ENCODE assay signal across 8 mouse cellular contexts in genomic region chr7:19094471-19094825, GRCm38 (mm10). TPM values are rescaled to one million over a fixed set of nuclear protein-coding genes. Genes with fewer than 3 reads are reported as not detected.
DNase-seq lines count a peak whose midpoint lies in the region; ATAC-seq lines count a peak whose summit lies in the region.

Six5 (plus strand) TSS chr7:19094594.

- H3K36me3 ChIP-seq in liver, embryonic 12.5 days, result no peaks in the 10 kb centered on the region
- 0 out of 2 replicates have a peak, but pooled peaks cover 3% of the 10 kb centered on the region for H3K36me3 ChIP-seq in neural tube, embryonic 11.5 days (ENCODE audit: control insufficient read depth, insufficient read depth, low read length)

- 2% methylated on average over 30 of the region's 36 CpGs for WGBS in liver, embryonic 12.5 days (ENCODE audit: insufficient replicate concordance)
- 0% methylated on average over 17 of the region's 36 CpGs for whole genome bisulfite sequencing in neural tube, embryonic 11.5 days

- H3K4me2 ChIP-seq in liver, embryonic 12.5 days, result peak within 1 kb of the TSS; percentile 98
- H3K4me2 ChIP-seq in neural tube, embryonic 11.5 days (ENCODE audit: low read depth), result peak within 1 kb of the TSS; percentile 96

- DNase-seq in cerebellum, adult 9-11 months, result peak; percentile 24
- DNase-seq in cerebellum, adult 11 months, result no peak
- DNase-seq in urinary bladder, adult 2 months (ENCODE audit: low spot score), result no peak
- DNase-seq in urinary bladder, postnatal 10 days (ENCODE audit: low spot score), result no peak
- no peak for DNase-seq in heart, postnatal 4 days
- DNase-seq in neural tube, embryonic 11.5 days (ENCODE audit: low spot score), result no peak

- H3K27ac ChIP-seq in liver, embryonic 12.5 days, result peak within 1 kb of the TSS; percentile 80
- H3K27ac ChIP-seq in neural tube, embryonic 11.5 days (ENCODE audit: low read depth, low read length), result peak within 1 kb of the TSS; percentile 91

- no peaks in the 10 kb centered on the region for H3K9me3 ChIP-seq in liver, embryonic 12.5 days (replicated peaks)
- H3K9me3 ChIP-seq in neural tube, embryonic 11.5 days (ENCODE audit: control insufficient read depth, low read length), result no peaks in the 10 kb centered on the region

- peak within 1 kb of the TSS; percentile 66 for H3K4me3 ChIP-seq in liver, embryonic 12.5 days
- peak within 1 kb of the TSS; percentile 75 for H3K4me3 ChIP-seq in neural tube, embryonic 11.5 days (ENCODE audit: low read depth, low read length)

- peaks cover 98% of the 10 kb centered on the region for H3K27me3 ChIP-seq in liver, embryonic 12.5 days (replicated peaks)
- H3K27me3 ChIP-seq in neural tube, embryonic 11.5 days (ENCODE audit: control insufficient read depth, insufficient read depth, low read length), result peaks cover 9% of the 10 kb centered on the region

- H3K4me1 ChIP-seq in liver, embryonic 12.5 days, result peaks cover 60% of the 10 kb centered on the region
- peaks cover 28% of the 10 kb centered on the region for H3K4me1 ChIP-seq in neural tube, embryonic 11.5 days (ENCODE audit: control insufficient read depth, insufficient read depth, low read length)

- H3K9ac ChIP-seq in liver, embryonic 12.5 days, result peak within 1 kb of the TSS; percentile 75
- peak within 1 kb of the TSS; percentile 83 for H3K9ac ChIP-seq in neural tube, embryonic 11.5 days (ENCODE audit: low read length)

- no peak for ATAC-seq in liver, embryonic 12.5 days
- no peak for ATAC-seq in neural tube, embryonic 11.5 days (ENCODE audit: insufficient read depth, low FRiP score, low TSS enrichment)
- ATAC-seq in frontal cortex, adult (ENCODE audit: low TSS enrichment), result no peak

RNA-seq across cellular contexts. Expression of gene Six5, which starts in this region (rescaled TPM):
- polyA plus RNA-seq in urinary bladder, adult 2 months (2012; rRNA removed), result 59.1 and 60.2 TPM in 2 replicates
- total RNA-seq in heart, postnatal 4 days (2021), result 10 to 100 TPM; 10.3 to 10.4 TPM
- 1.8 TPM in 2 replicates for polyA plus RNA-seq in liver, embryonic 12.5 days (2016; fragmentation: Nextera tagmentation; extraction: Ambion mirVana)
- polyA plus RNA-seq in neural tube, embryonic 11.5 days (2014; fragmentation: Nextera tagmentation; extraction: Ambion mirVana), result 6.3 and 7.4 TPM in 2 replicates
